Mouse (Mus musculus) lung, postnatal 25 days (tissue): ENCODE measurements at regions not wholly inside any gene's neighbourhood (a gene's known extent, or its start where the extent isn't known, plus 50 kb on each side); places are given as distances from the start of the nearest gene placed in this dataset.
A peak's percentile ranks its signal among the peaks of the same experiment; 100 is the strongest.

Source experiments
- DNase-seq: peaks from one replicate; pipeline ENCODE4 v3.0.0; 2022; ENCODE audit warnings: low spot score

DNA sequence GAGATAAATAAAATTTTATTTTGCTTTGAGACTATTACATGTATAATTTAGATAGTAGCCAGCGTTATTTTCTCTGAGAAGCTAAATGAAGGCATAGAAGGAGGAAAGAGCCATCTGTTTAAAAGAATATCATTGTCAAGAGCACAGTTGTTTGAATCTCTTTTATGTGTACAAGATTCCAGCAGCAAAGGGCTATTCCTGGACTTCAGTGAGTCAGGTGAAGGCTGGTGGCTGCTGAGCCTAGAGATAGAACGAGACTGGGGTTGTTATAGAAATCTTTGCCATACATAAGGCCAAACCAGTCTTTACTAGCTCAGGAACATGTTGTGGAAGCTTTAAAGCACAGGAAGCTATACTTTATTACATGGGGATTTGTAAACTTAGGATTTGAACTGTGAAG, 261.6 kb downstream of the Adcyap1 start:
- no peak for DNase-seq

DNA sequence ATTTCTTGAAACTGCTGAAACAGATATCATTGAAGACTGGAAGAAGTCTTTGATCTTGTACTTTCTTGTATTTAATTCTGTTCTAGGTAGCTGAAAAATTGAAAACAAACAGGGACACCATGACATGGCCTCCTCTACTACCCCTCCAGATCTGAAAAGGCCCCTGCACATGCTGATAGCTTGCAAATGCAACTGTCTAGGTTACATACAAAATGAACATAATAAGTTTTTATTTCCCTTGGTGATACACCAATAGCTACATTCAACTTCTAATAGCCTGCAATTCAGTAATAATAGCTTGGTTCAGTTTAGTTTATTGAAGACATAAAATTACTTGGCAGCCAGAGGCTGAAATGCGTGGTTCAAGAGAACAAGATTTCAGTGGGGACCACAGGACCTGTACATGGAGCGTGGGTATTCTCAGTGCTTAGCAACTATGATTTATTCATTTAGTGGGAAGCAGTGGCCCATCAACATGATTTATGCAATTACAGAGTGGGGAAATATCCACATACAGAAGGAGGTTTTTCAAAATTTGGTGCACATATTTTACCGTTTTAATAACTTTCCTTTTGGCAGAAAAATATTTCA, 264.9 kb downstream of the Adcyap1 start:
- no peak for DNase-seq

DNA sequence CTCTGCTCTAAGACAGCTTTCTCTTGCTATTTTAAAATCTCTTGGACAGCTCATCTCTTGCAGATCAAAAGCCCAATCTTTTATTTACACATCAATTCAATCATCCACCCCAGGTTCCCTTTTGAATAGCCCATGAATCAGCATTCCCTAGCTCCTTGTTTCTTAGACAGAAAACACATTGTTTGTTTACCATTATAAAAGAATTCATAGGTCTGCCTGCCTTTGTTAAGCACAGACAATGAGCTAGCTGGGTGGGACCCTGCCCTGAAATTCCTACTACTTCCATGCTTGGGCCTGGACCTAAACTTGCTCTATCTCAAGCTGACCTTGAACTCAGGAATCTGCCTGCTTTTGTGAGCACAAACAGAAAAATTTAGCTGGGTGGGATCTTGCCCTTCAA, 283.6 kb downstream of the Adcyap1 start:
- no peak for DNase-seq

DNA sequence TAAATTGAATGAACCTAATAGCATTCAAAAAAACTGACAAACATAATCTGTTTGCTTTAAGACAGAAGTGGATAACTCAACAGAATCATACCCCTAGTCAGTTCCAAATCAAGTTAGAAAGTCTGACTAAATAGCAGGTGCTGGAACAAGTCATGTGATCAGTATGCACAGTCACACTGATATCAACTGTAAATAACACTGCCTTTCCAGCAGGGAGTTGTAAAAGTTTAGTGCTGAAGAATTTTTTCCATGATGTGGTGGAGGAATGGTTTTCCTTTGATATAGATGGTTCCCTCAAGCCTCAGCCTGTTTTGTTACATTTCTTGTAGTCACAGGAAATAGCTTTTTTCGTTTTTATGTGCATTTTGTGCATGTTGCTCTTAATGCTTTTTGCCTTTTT, 285.7 kb downstream of the Adcyap1 start:
- no peak for DNase-seq

DNA sequence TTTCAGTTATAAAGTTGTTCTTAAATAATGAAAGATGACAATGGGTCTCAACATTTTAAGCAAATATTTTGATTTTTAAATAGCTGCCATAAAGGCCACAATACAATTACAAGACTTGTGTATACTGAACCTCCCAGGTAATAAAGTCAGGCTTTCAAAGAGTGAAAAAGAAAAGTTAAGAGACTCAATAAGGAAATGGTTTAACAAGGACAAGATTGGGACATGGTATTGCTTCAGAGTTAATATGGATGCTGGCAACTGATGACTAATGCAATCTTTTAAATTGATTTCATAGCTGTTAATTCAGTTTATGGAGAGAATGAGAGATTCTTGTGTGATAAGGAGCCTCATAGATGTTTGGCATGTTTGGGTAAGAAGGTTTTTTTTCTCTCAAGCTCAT, 287.6 kb downstream of the Adcyap1 start:
- DNase-seq = no peak

DNA sequence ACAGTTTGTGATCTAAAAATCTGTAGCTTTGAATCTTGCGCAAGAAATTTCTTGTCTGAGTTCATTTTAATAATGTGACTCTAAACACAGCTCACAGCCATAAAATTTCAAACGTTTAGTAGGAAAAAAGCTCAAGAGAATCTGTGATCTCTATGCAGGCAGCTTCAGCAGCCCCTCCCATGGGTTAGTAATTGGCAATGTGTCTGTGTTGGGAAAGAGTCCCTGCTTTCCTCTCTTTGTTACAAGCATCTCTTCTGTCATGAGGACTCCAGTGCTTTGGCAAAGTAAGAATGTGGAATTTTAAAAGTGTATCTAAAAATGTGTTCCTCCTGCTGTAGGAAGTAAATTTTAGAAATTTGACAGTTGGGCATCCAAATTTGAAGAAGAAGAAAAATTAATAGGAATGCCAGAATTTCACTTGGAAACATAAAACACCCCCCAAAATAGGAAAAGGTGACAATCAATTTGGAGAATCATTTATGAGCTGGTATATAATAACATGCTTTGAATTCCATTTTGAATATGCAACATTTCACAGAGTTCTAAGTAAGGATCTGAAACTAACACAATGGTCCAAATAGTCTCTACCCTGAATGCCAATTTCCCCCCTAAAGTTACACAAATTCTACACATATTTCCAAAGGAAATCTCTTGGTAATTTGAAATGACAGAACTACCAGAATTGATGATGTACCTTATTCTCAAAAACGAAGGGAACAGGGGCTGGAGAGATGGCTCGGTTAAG, 291.3 kb downstream of the Adcyap1 start:
- no peak for DNase-seq

DNA sequence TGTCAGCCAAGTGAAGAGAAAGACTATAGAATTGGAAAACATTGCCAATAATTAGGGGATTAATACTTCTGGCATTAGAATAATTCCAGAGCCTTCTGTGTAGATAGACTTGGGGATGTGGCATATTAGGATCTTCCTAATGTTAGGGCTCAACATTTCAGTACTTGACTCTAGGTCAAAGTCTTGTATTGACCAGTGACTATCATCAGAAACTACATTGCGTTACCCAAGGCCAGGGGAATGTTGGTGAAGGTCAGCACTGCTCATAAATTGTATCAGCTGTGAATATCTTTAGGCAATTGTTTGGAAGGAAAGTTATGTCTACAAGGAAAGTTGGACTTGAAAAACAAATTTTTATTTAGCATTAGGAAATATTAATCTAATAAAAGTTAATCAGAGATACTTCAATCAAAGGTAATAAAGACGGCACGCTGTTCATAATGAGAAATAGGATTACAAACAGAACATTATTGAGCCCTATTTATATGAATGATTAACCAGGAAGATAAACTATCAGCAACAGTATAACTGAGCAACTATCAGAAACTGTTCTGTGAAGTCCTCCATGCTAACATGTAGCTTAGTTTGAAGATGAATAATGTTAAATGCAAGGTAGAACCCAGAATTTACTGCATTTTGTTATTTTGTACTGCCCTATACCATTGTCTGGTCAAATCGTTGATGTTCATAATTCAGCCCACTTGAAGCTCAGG, 310.2 kb downstream of the Adcyap1 start:
- no peak for DNase-seq

DNA sequence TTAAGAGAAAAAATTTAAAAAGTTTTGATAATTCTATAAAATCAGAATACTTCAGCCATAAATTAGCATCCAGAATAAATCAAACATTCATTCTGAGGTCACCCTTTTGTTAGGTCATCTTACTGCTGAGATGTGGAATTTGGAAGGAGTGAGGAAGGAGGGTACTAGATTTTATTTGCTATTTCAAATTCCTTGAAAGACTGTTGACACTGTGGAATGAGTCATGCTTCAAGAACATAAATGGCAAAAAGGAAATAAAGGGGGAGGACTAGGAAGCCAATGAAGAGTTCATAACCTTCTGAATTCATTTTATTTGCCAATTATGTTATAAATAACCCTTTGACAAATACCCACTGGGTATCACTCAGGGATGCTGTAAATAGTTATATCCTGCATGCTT, 324.6 kb downstream of the Adcyap1 start:
- no peak for DNase-seq

DNA sequence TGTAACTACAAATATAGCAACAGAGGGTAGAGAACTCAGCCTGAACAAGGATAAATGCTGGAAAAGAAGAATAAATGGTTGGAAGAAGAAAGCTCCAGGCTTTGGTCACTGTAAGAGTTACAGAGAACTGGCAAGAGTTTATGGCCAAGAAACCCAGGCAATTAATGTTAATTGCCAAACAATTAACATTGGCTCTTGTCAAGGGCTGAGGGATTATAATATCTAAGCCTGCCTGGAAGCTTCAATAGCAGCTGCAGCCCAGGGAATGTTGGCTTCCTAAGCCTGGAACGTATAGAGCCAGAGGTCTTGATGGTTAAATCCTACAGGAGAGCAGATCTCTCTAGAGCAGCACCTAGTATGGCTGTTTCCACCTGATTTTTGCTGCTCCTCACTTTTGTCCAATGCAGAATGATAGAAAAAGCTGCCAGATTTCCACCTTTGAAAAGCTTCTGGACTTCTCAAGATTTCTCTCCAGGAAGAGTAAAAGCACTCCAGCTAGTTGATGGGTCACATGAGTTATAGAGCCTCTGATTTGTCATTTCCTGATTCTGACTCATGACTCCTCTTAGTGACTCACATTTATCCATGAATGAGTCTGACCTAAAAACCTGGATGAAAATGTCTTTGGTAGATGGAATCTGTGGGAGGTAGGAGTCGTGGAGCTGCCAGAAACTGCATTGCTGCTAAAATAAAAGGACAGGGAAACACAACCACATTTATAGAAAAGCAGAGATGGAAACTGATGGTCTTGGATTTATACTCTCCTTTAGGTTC, 327.2 kb downstream of the Adcyap1 start:
- no peak for DNase-seq

DNA sequence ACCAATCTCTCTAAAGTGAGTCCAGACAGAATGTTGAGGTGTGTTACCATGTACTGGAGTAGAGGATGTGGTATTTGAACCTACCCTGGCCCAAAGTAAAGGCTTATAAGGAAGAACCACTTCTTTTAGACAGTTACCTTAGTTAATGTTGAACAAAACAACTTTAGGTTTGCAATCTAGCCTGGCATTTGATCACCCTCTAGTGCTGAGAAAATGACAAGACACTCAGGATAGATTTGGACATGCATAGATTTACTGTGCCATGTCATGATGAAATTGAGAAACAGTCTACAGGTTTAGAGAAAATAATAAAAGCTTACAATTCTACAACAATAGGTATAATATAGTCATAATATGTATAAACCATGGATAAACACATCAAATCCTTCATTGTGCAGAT, 333.7 kb downstream of the Adcyap1 start:
- no peak for DNase-seq

DNA sequence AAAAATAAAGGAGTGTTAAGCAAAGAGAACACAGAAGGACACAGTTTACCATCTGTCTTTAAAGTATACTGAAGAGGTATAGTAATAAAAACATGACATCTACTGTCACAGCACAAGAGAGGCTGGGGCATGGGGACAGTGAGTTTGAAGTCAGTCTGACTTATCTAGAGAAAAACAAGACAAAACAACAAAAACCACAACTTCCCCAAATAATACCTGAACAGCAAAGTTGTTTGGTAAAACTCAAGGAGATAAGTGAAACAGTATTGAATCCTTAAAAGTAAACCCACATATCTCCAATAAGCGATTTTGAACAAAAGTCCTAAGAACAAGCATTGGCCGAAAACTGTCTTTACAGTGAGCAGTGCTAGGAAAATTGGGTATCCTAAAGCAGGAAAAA, 336.1 kb downstream of the Adcyap1 start:
- no peak for DNase-seq

DNA sequence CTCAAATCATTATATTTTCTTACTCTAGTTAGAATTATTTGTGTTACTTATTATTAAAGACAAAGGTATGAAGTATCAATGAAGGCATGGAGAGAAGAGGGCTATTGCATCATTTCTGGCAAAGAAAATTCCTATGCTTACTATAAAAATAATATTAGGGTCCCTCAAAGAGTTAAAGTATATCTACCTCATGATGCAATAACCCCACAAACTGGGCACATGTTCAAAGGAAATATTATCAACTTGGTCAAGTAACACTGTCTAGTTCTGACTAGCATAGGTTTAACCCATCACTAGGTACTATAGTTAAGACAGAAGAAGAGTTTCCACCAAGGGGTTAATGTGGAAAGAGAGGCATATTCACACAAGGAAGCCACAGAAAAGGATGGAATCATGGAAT, 336.9 kb downstream of the Adcyap1 start:
- no peak for DNase-seq

DNA sequence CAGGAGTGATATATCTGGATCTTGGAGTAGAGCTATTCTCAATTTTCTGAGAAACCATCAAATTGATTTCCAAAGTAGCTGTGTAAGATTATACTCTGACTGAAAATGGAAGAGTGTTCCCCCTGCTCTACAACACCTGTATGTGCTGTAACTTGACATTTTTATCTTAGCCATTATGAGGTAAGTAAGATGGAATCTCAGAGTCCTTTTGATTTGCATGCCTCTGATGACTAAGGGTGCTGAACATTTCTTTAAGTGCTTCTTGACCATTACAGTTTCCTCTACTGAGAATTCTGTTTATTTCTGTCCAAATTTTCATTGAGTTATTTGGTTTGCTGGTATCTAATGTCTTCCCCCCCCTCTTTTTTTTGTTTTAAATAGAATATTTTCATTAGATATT, 343.0 kb downstream of the Adcyap1 start:
- no peak for DNase-seq

DNA sequence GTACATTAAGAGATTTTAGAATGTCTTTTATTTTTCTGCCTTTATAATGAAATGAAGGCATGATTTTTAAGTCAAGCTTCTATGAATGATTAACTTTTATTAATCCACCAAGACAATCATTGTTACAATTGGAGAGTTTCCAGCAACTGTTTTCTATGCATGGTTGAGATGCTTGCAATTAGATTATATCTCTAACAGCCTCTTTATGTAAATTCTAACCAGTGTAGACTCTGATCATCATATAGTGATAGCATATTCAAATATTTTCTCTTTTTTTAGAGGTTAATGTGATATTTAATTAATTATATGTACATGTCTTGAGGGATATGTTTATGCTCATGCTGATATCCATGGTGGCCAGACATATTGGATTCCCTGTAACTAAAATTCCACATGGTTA, 351.5 kb downstream of the Adcyap1 start:
- no peak for DNase-seq

DNA sequence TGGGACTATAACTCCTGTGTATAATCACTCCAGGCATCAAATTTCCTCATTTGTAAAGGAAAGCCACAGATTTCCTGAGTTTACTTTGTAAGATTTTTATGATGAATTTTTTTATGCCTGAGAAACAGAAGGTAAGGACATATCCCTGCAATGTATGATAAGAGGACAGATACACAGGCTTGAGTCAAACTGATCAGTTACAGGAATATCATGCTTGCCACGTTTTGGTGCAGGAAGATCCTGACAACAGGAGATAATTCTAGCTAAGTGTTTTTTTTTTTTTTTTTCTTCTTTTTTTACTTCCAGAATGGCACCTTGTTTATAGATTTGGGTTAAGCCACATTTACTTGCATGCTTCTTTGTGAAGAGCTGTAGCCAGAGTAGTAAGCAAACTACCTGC, 357.1 kb downstream of the Adcyap1 start:
- no peak for DNase-seq

DNA sequence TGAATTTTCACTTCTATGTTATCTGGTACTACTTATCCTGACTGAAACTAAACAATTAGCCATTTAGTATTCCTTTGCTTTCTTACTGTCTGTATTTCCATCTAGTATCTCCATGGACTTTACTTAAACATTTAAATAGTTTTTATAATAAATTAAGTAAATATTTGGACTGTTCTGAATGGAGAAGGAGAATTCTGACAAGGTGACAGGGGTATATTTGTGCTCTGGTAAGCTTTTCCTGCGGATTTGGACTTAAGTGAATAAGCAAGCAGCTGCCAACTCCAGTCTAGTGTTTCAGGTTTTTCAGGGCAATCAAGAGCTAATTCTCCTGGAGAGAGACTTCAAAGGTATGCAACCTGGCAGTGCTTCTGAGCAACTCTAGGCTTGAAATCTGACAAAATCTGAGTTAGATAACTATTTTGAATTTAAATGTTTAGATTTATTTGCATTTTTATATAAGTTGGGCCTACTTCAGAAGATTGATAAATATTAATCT, 364.5 kb downstream of the Adcyap1 start:
- DNase-seq = peak; percentile 31

DNA sequence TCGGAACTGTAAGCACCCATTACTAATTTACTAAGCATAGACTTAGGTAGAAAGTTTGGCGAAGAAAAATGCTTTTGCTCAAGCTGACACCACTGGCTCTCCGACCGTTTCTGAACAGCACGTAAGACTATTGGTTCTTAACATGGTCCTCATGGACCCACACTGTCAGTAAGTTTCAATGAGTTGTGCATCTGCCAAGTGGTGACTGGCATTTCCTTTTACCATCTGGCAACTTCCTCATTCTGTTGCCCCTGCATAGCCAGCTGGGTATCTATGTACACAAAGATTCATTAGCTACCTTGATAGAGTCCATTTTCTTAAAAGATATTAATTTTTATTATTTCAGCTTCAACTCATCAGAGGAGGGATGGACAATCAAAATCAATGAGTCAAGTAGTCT, 381.2 kb downstream of the Adcyap1 start:
- DNase-seq = no peak

DNA sequence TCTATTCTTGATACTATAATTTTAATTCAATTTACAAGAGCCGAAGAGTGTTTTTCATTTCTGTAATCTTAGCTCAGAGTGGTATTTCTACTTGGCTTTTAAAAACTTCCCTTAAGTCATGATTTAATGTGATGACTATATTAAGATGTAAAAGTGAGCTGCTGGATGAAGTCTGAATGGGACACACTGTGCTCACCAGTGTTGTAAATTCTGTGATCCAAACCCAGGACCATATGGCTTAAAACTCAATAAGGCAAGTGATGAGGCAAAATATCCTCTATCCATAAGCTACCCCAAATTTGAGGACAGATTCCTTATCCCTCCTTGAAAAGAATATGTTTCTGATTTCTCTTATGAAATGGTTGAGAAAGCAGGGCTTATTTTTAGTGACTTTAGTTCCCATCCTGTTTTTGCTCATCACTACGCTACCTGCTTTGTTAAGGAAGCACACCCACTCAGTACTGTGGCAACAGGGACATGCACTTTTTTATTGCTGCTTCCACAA, 399.4 kb downstream of the Adcyap1 start:
- no peak for DNase-seq

DNA sequence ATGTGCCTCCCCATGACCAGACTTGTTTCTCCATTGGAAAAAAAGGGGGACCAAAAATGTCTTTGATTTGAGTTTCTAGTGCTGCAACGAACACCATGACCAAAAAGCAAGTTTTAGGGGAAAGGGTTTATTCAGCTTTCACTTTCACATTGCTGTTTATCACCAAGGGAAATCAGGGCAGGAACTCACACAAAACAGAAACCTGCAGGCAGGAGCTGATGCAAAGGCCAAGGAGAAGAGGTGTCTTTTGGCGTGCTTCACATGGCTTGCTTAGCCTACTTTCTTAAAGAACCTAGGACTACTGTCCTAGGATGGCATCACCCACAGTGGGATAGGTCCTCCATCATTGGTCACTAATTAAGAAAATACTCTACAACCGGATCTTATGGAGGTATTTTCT, 401.4 kb downstream of the Adcyap1 start:
- DNase-seq = no peak

DNA sequence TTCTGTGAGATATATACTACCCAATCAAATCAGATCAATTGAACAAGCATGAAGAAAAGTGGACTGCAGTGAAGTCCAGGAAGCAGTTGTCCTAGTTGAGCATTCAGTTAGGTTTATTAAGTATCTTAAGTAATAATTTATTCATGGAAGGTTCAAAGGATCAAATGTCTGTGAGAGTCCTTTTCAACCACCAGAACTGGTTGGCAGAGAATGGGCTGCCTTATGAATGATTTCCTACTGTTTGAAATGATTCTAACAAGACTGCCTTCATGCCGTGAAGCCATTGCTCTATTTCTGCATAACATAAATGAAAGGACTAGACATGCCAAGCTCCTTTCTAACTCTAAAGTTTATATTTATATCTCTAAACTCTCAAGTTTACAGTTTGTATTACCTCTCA, 410.4 kb downstream of the Adcyap1 start:
- DNase-seq = no peak

DNA sequence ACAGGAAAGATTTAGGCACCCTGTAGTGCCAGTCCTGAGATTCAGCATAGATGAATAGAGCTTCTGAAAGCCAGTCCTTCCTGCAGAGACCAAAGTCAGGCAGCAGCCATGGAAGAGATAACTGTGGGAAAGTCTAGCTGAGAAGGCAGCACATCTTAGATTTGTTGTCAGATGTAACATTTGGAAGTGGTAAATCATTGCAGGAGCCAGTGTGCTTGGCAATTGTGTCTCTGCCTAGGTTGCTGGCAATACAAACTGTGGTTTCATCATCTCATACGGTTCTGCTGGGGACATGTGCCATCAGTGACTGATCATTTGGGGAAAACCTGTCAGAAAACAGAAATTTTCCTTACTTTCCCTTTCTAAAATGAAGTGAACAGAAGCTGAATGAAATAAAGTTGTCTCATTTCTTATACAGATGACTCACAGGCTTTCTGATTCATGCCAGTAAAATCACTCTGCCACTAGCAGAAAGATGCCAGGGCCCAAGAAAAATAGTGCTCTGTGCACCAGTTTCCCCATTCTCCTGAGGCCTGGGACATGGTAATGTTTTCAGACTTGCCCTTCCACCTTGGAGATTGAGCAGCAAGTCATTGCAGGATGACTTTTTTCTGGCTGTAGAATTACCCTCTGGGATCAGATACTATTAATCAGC, 411.3 kb downstream of the Adcyap1 start:
- no peak for DNase-seq
